ENCODE assay signal across 8 mouse cellular contexts in genomic region chr4:32572118-32572517, GRCm38 (mm10). TPM values are rescaled to one million over a fixed set of nuclear protein-coding genes. Genes with fewer than 3 reads are reported as not detected.
A peak's percentile ranks its signal among the peaks of the same experiment; 100 is the strongest.
DNase-seq lines count a peak whose midpoint lies in the region; ATAC-seq and TF ChIP-seq lines count a peak whose summit lies in the region.

No protein-coding gene starts in this region.

- WGBS in heart, embryonic 12.5 days: 43% methylated on average over 1 of the region's 1 CpGs
- WGBS in heart, postnatal 0 days: 50% methylated on average over 1 of the region's 1 CpGs
- WGBS in kidney, postnatal 0 days: 68% methylated on average over 1 of the region's 1 CpGs

- H3K36me3 ChIP-seq in heart, embryonic 12.5 days: peaks cover 12% of the 10 kb centered on the region; the same call in 1 of the 2 replicates
- H3K36me3 ChIP-seq in heart, postnatal 0 days (replicated peaks; ENCODE audit: control insufficient read depth, insufficient read depth, low read length): peaks cover 13% of the 10 kb centered on the region; the same call in 1 of the 2 replicates
- no peaks in the 10 kb centered on the region for H3K36me3 ChIP-seq in kidney, postnatal 0 days (ENCODE audit: insufficient read depth, low read length)

- no peak overlapping the region for H3K27ac ChIP-seq in heart, embryonic 12.5 days (ENCODE audit: poor library complexity, severe bottlenecking)
- H3K27ac ChIP-seq in heart, postnatal 0 days (ENCODE audit: low read depth): no peak overlapping the region
- no peak overlapping the region for H3K27ac ChIP-seq in kidney, postnatal 0 days

- no peak overlapping the region for H3K9ac ChIP-seq in heart, embryonic 12.5 days
- no peak overlapping the region for H3K9ac ChIP-seq in heart, postnatal 0 days (replicated peaks; ENCODE audit: low read depth, low read length)
- no peak overlapping the region for H3K9ac ChIP-seq in kidney, postnatal 0 days (ENCODE audit: low read depth, low read length)

- no peaks in the 10 kb centered on the region for H3K27me3 ChIP-seq in heart, embryonic 12.5 days (replicated peaks)
- no peaks in the 10 kb centered on the region for H3K27me3 ChIP-seq in heart, postnatal 0 days (ENCODE audit: control insufficient read depth, insufficient read depth, low read length)
- no peaks in the 10 kb centered on the region for H3K27me3 ChIP-seq in kidney, postnatal 0 days (ENCODE audit: insufficient read depth, low read length)

- peaks cover 7% of the 10 kb centered on the region; the same call in 1 of the 2 replicates for H3K4me1 ChIP-seq in heart, embryonic 12.5 days (replicated peaks)
- H3K4me1 ChIP-seq in heart, postnatal 0 days (ENCODE audit: control insufficient read depth, insufficient read depth): no peaks in the 10 kb centered on the region
- H3K4me1 ChIP-seq in kidney, postnatal 0 days (replicated peaks; ENCODE audit: insufficient read depth, low read length): no peaks in the 10 kb centered on the region

- ATAC-seq in heart, embryonic 12.5 days (ENCODE audit: insufficient number of reproducible peaks, low FRiP score): no peak
- peak; percentile 53 for ATAC-seq in heart, postnatal 0 days (ENCODE audit: insufficient read depth, low read depth)
- no peak; the same call in 1 of the 2 replicates for ATAC-seq in kidney, postnatal 0 days (replicated peaks; ENCODE audit: low FRiP score, low read depth)

- H3K4me3 ChIP-seq in heart, embryonic 12.5 days: no peak overlapping the region
- H3K4me3 ChIP-seq in heart, postnatal 0 days (ENCODE audit: low read depth, low read length): no peak overlapping the region
- H3K4me3 ChIP-seq in kidney, postnatal 0 days (replicated peaks; ENCODE audit: low read depth, low read length): no peak overlapping the region

- TF ChIP-seq CTCF in heart, postnatal 0 days (IDR thresholded peaks at IDR 0.05; ENCODE audit: low read depth): peak; percentile 79
- peak; percentile 83 for TF ChIP-seq CTCF in kidney, postnatal 0 days (IDR thresholded peaks at IDR 0.05; ENCODE audit: low read depth)

- peak; percentile 34 for DNase-seq in heart, adult 8-10 months (ENCODE audit: low spot score)
- DNase-seq in ES-CJ7 (ENCODE audit: low read depth, low spot score): peak; percentile 71
- peak; percentile 44 for DNase-seq in cerebellum, adult 9-11 months
- peak; percentile 72 for DNase-seq in heart, postnatal 0 days (ENCODE audit: low spot score)
- peak; percentile 81 for DNase-seq in kidney, postnatal 0 days (ENCODE audit: low spot score)
- peak; percentile 56 for DNase-seq in lung, postnatal 36 days
- peak; percentile 61 for DNase-seq in skeletal muscle tissue, adult 2 months (ENCODE audit: low read depth, low spot score)

- TF ChIP-seq EP300 in heart, postnatal 0 days (IDR thresholded peaks at IDR 0.05; ENCODE audit: low read depth): no peak

- no peaks in the 10 kb centered on the region for H3K9me3 ChIP-seq in heart, embryonic 12.5 days (replicated peaks)
- no peaks in the 10 kb centered on the region for H3K9me3 ChIP-seq in heart, postnatal 0 days (replicated peaks; ENCODE audit: control insufficient read depth, low read length)
- H3K9me3 ChIP-seq in kidney, postnatal 0 days (replicated peaks; ENCODE audit: low read length): no peaks in the 10 kb centered on the region

- no peak overlapping the region for H3K4me2 ChIP-seq in heart, embryonic 12.5 days
- H3K4me2 ChIP-seq in heart, postnatal 0 days (ENCODE audit: low read depth, low read length): no peak overlapping the region
- H3K4me2 ChIP-seq in kidney, postnatal 0 days (ENCODE audit: low read length): no peak overlapping the region

RNA-seq across cellular contexts. Expression of gene Gja10, which starts 30.4 kb away (rescaled TPM):
- not detected for total RNA-seq in heart, adult 8-10 months (2022)
- polyA plus RNA-seq in heart, embryonic 12.5 days (2016; fragmentation: Nextera tagmentation; extraction: Ambion mirVana): not detected in 2 replicates
- not detected in 2 replicates for total RNA-seq in heart, postnatal 0 days (2014; rRNA removed; ENCODE audit: low replicate concordance)
- polyA plus RNA-seq in heart, postnatal 0 days (2015; fragmentation: Nextera tagmentation; extraction: Ambion mirVana): not detected in 2 replicates
- not detected in 2 replicates for polyA plus RNA-seq in kidney, postnatal 0 days (2015; fragmentation: Nextera tagmentation; extraction: Ambion mirVana)

RNA-seq across cellular contexts. Expression of gene Casp8ap2, which starts 43.1 kb away (rescaled TPM):
- total RNA-seq in heart, adult 8-10 months (2022): 1 to 10 TPM; 5.1 to 7.8 (median 6.9) TPM
- 31.5 and 39.5 TPM in 2 replicates for polyA plus RNA-seq in heart, embryonic 12.5 days (2016; fragmentation: Nextera tagmentation; extraction: Ambion mirVana)
- total RNA-seq in heart, postnatal 0 days (2014; rRNA removed; ENCODE audit: low replicate concordance): 3.0 and 3.4 TPM in 2 replicates
- 16.4 and 17.0 TPM in 2 replicates for polyA plus RNA-seq in heart, postnatal 0 days (2015; fragmentation: Nextera tagmentation; extraction: Ambion mirVana)
- 35.3 and 38.7 TPM in 2 replicates for polyA plus RNA-seq in kidney, postnatal 0 days (2015; fragmentation: Nextera tagmentation; extraction: Ambion mirVana)
